Mouse (Mus musculus): ENCODE data around the gene Dennd1a.

DNA sequence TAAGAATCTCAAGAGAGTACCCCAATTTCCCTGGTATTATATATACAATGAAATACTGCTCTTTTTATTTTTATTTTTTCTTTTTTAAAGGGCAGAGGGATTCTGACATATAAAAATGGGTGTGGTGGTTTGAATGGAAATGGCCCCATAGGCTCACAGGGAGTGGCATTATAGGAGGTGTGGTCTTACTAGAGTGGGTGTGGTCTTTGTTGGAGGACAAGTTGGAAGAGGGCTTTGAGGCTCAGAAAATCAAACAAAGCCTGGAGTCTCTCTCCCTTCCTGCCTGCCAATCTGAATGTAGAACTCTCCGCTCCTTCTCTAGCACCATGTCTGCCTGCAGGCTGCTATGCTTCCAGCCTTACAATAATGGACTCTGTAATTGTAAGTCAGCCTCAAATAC lies 89.1 kb downstream of the Dennd1a start:
- TF ChIP-seq CTCF (IDR thresholded peaks at IDR 0.05; ENCODE audit: low read depth, low read length): no peak
- no peak for TF ChIP-seq EP300 (IDR thresholded peaks at IDR 0.05; ENCODE audit: insufficient read depth, low read depth, low read length)
- no peak for TF ChIP-seq POLR2A (IDR thresholded peaks at IDR 0.05; ENCODE audit: insufficient read depth, low read length)

Data from ES-Bruce4 (cell line).